Mouse (Mus musculus): ENCODE measurements around the gene Trub2. TPM values are rescaled to one million over a fixed set of nuclear protein-coding genes. Genes with fewer than 3 reads are reported as not detected.
A peak's percentile ranks its signal among the peaks of the same experiment; 100 is the strongest.

Trub2 gene
- polyA plus RNA-seq, 1 experiment from 2014 or later = 48.6 TPM

DNA sequence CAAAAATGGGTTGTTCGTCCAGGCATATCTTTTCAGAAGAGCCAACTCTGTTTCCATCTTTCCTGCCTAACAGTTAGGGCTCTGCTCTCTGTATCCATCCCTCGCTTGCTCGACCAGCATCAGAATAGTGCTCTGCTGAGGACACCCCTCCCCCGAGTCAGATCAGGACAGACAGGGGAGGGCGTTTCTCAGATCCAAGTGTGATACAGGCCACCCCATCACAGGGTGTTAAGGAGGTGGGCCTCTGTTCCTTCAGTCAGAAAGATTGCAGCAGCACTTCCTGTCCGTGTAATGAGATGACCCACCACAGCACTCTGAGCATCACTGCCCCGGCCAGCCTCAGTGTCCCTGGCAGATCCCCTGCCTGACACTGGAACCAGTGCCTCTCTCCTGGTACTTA, 72.2 kb downstream of the Trub2 start:
- peak overlapping the region; percentile 84 for H3K27ac ChIP-seq

DNA sequence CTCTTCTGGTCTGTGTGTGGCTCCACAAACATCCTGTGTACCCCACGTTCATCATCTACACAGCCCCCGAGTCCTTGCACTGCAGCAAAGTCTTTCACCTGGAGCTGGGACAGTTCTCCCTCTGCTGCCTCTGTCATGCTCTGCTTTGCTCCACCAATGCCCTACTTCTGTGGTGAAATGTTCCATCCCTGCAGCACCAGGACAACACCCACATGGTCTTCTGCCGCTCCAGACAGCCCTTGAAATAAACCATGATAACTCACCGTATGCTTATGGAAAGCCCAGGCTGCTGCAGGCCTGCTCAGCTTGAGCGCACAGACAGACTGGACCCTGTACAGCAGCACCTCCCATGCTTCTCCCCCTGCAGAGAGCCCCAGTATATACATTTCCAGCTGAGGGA, 74.2 kb downstream of the Trub2 start:
- no peaks in the 10 kb centered on the region for H3K27me3 ChIP-seq
- H3K36me3 ChIP-seq = peaks cover 47% of the 10 kb centered on the region
- no peak for ATAC-seq (ENCODE audit: insufficient number of reproducible peaks, insufficient read depth, low FRiP score, low TSS enrichment)
- no peak overlapping the region for H3K4me3 ChIP-seq
- peaks cover 13% of the 10 kb centered on the region; the same call in 1 of the 2 replicates for H3K4me1 ChIP-seq
- no peak overlapping the region for H3K4me2 ChIP-seq (replicated peaks)
- H3K9me3 ChIP-seq = no peaks in the 10 kb centered on the region
- no peak overlapping the region for H3K27ac ChIP-seq
- H3K9ac ChIP-seq = no peak overlapping the region
- WGBS = 88% methylated on average over 5 of the region's 5 CpGs

More for the DNA sequence above, 72.2 kb downstream of the Trub2 start:
- WGBS = 31% methylated on average over 7 of the region's 7 CpGs
- no peak overlapping the region for H3K4me3 ChIP-seq
- H3K9ac ChIP-seq = no peak overlapping the region
- H3K27me3 ChIP-seq = no peaks in the 10 kb centered on the region
- H3K4me1 ChIP-seq = peaks cover 13% of the 10 kb centered on the region; the same call in 1 of the 2 replicates
- H3K9me3 ChIP-seq = no peaks in the 10 kb centered on the region
- no peak overlapping the region for H3K4me2 ChIP-seq (replicated peaks)
- ATAC-seq (ENCODE audit: insufficient number of reproducible peaks, insufficient read depth, low FRiP score, low TSS enrichment) = no peak
- H3K36me3 ChIP-seq = peaks cover 51% of the 10 kb centered on the region

GRCm38 (mm10) chr2:29713501-29713900, 74.8 kb downstream of the Trub2 start:
- Histone ChIP-seq H3K9me3 (no peaks in the 10 kb centered on the region), H3K27ac (no peak overlapping the region), H3K9ac (no peak overlapping the region), H3K4me3 (no peak overlapping the region), H3K4me2 (replicated peaks) (no peak overlapping the region), H3K4me1 (peaks cover 13% of the 10 kb centered on the region; the same call in 1 of the 2 replicates), H3K27me3 (no peaks in the 10 kb centered on the region), H3K36me3 (peaks cover 51% of the 10 kb centered on the region)
- WGBS = 100% methylated on average over 1 of the region's 2 CpGs
- ATAC-seq (ENCODE audit: insufficient number of reproducible peaks, insufficient read depth, low FRiP score, low TSS enrichment) = no peak

- Histone ChIP-seq H3K9ac (no peak overlapping the region), H3K27ac (no peak overlapping the region), H3K27me3 (no peaks in the 10 kb centered on the region), H3K36me3 (peaks cover 62% of the 10 kb centered on the region), H3K4me3 (no peak overlapping the region), H3K4me2 (replicated peaks) (no peak overlapping the region), H3K4me1 (peaks cover 12% of the 10 kb centered on the region; the same call in 1 of the 2 replicates), H3K9me3 (no peaks in the 10 kb centered on the region)
- ATAC-seq (ENCODE audit: insufficient number of reproducible peaks, insufficient read depth, low FRiP score, low TSS enrichment) = no peak
- 87% methylated on average over 5 of the region's 5 CpGs for WGBS
These were observed 76.4 kb downstream of the Trub2 start for GRCm38 (mm10) chr2:29711877-29712276.

Other genes starting within 250 kb of the Trub2 start
- gene Rapgef1, start 168.8 kb downstream of the Trub2 start, polyA plus RNA-seq (2016; fragmentation: Nextera tagmentation; extraction: Ambion mirVana) = 20.3 and 21.7 TPM in 2 replicates
- 0.20 TPM in 1 of 2 replicates, not detected in the other for gene Gm13420, start 36.8 kb downstream of the Trub2 start, polyA plus RNA-seq (2016; fragmentation: Nextera tagmentation; extraction: Ambion mirVana)
- not detected in 2 replicates for gene Gm13547, start 29.2 kb downstream of the Trub2 start, polyA plus RNA-seq (2016; fragmentation: Nextera tagmentation; extraction: Ambion mirVana)
- 31.8 and 36.7 TPM in 2 replicates for gene Coq4, start 1.0 kb downstream of the Trub2 start, polyA plus RNA-seq (2016; fragmentation: Nextera tagmentation; extraction: Ambion mirVana)
- 18.2 and 21.7 TPM in 2 replicates for gene Slc27a4, start 14.1 kb upstream of the Trub2 start, polyA plus RNA-seq (2016; fragmentation: Nextera tagmentation; extraction: Ambion mirVana)
- gene Urm1, start 31.6 kb upstream of the Trub2 start, polyA plus RNA-seq (2016; fragmentation: Nextera tagmentation; extraction: Ambion mirVana) = 21.0 and 22.6 TPM in 2 replicates
- gene Cercam, start 80.7 kb upstream of the Trub2 start, polyA plus RNA-seq (2016; fragmentation: Nextera tagmentation; extraction: Ambion mirVana) = 16.4 and 17.5 TPM in 2 replicates
- 88.2 and 89.2 TPM in 2 replicates for gene Odf2, start 100.7 kb upstream of the Trub2 start, polyA plus RNA-seq (2016; fragmentation: Nextera tagmentation; extraction: Ambion mirVana)
- 69.3 and 72.3 TPM in 2 replicates for gene Gle1, start 146.9 kb upstream of the Trub2 start, polyA plus RNA-seq (2016; fragmentation: Nextera tagmentation; extraction: Ambion mirVana)
- gene Sptan1, start 177.1 kb upstream of the Trub2 start, polyA plus RNA-seq (2016; fragmentation: Nextera tagmentation; extraction: Ambion mirVana) = 101 and 103 TPM in 2 replicates